Mouse (Mus musculus) gastrocnemius, adult 8-10 months (tissue): ENCODE measurements at regions not wholly inside any gene's neighbourhood (a gene's known extent, or its start where the extent isn't known, plus 50 kb on each side); places are given as distances from the start of the nearest gene placed in this dataset.
A peak's percentile ranks its signal among the peaks of the same experiment; 100 is the strongest.

ENCODE experiments used
- DNase-seq, 2 experiments: peaks; one replicate each; pipeline ENCODE4 v3.0.0; 2022; ENCODE audit warnings: low spot score in 2 of 2

- DNase-seq, result peak in 1 of 2 experiments; percentile 7
These were observed 149.7 kb downstream of the Etv1 start for GRCm38 (mm10) chr12:38928786-38929351.

- DNase-seq, result no peak
These were observed 150.5 kb downstream of the Etv1 start for GRCm38 (mm10) chr12:38929644-38930043.

GRCm38 (mm10) chr12:38931769-38932168 is 152.6 kb downstream of the Etv1 start:
- no peak for DNase-seq

- no peak for DNase-seq
These were observed 180.4 kb downstream of the Etv1 start for GRCm38 (mm10) chr12:38959605-38960004.

- DNase-seq, result no peak
These were observed 183.1 kb downstream of the Etv1 start for GRCm38 (mm10) chr12:38962302-38962701.

GRCm38 (mm10) chr12:38970347-38970746 is 191.2 kb downstream of the Etv1 start:
- DNase-seq, result no peak

GRCm38 (mm10) chr12:38972205-38972604 is 193.0 kb downstream of the Etv1 start:
- DNase-seq, result no peak

- DNase-seq, result no peak
These were observed 196.3 kb downstream of the Etv1 start for GRCm38 (mm10) chr12:38975508-38975907.

- DNase-seq, result no peak
These were observed 203.2 kb downstream of the Etv1 start for GRCm38 (mm10) chr12:38982423-38982822.

GRCm38 (mm10) chr12:38985909-38986308 is 206.7 kb downstream of the Etv1 start:
- DNase-seq, result no peak

GRCm38 (mm10) chr12:38986346-38986745 is 207.2 kb downstream of the Etv1 start:
- DNase-seq, result no peak

GRCm38 (mm10) chr12:38987277-38987676 is 208.1 kb downstream of the Etv1 start:
- DNase-seq, result no peak

- DNase-seq, result no peak
These were observed 208.6 kb downstream of the Etv1 start for GRCm38 (mm10) chr12:38987819-38988218.

GRCm38 (mm10) chr12:39027179-39027578 is 248.0 kb downstream of the Etv1 start:
- no peak for DNase-seq

- DNase-seq, result no peak
These were observed 248.8 kb downstream of the Etv1 start for GRCm38 (mm10) chr12:39027948-39028347.

GRCm38 (mm10) chr12:39033982-39034381 is 254.8 kb downstream of the Etv1 start:
- no peak for DNase-seq

GRCm38 (mm10) chr12:39036466-39037037 is 257.4 kb downstream of the Etv1 start:
- no peak for DNase-seq

GRCm38 (mm10) chr12:39038077-39038476 is 258.9 kb downstream of the Etv1 start:
- DNase-seq, result no peak

- DNase-seq, result no peak
These were observed 259.5 kb downstream of the Etv1 start for GRCm38 (mm10) chr12:39038656-39039055.

- no peak for DNase-seq
These were observed 267.9 kb downstream of the Etv1 start for GRCm38 (mm10) chr12:39047126-39047525.

GRCm38 (mm10) chr12:39048441-39048840 is 269.3 kb downstream of the Etv1 start:
- DNase-seq, result no peak

GRCm38 (mm10) chr12:39048958-39049357 is 269.8 kb downstream of the Etv1 start:
- DNase-seq, result no peak

- DNase-seq, result no peak
These were observed 291.3 kb downstream of the Etv1 start for GRCm38 (mm10) chr12:39070331-39071045.
